Mouse (Mus musculus): ENCODE data around the gene Bfsp1.

Gene Bfsp1

DNA sequence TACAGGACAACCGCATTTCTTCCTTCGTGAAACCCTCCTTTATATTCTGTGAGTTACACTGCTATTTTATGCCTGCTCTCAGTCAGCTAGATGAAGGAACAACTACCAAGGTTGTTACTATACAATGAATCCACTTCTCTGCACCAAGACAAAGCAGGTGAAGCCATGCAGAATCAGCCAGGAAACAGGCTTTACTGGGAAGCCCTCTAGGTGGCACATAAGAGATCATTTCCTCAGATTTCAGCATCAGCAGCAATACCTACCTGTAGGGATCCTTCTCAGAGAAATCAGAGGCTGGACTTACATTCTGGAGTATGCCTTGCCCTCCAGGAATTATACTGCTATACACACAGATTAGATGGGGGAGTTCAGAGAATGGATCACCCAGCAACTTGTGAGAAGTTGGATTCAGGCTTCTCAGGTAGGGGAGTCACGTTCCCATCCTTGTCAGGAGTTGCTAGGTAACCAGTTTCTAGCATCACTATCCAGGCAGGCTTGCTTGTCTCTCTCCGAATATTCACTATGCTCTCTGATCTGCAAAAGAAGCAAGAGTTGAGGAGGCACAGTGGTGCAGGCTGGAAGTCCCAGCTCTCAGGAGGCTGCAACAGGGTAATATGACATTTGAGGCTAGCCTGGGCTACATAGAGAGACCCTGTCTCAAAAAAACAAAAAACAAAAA is 66.5 kb downstream of the Bfsp1 start:
- DNase-seq (ENCODE audit: low spot score in 2 of 2) = no peak

GRCm38 (mm10) chr2:143795858-143796257 is 67.1 kb downstream of the Bfsp1 start:
- DNase-seq (ENCODE audit: low spot score in 2 of 2) = no peak

DNA sequence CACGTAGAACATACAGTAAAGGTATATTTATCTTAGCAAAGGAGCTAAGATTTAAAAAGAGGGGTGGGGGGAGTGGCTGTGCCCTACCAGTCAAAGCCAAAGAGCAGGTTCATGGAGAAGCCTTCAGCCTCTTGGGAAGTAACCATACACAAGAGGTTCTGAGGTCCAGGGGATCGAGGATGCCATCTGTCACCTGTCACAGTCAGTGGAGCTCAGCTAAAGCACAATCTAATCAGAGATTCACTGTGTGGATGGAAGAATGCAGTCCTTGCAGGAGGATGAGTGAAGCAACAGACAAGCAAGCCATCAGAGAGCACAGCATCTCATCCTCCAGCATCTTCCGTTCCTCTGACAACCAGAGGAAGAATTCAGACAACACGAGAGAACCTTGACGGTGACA is 73.1 kb downstream of the Bfsp1 start:
- no peak for DNase-seq (ENCODE audit: low spot score in 2 of 2)

DNA sequence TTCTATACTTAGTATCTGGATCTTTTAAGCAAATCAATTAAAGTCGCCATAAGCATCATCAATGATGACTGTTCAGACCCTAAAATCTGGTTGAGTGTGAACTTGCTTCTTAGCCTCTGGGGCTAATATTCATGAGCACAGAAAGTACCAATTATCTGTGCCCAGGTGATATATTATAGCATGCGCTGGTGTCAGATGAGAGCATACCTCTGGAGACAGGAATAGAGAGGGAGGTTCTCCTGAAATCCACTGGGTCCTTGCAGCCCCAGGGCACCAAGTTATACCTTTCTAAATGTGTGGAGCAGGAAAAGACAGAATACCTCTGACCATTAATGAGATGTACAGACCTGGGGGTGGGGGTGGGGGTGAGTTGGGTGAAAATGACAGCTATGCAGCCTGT is 82.7 kb downstream of the Bfsp1 start:
- no peak for DNase-seq (ENCODE audit: low spot score in 2 of 2)

All from frontal cortex, postnatal 25 days (tissue).